Mouse (Mus musculus) megakaryocyte, embryonic 14.5 days (primary cell): Measurements from ENCODE around the gene Apba3. TPM values are rescaled to one million over a fixed set of nuclear protein-coding genes. Genes with fewer than 3 reads are reported as not detected.

ENCODE experiments used
- H3K27me3 ChIP-seq: replicated peaks from 2 replicates; pipeline ENCODE3; 2012; ENCODE audit warnings: inconsistent platforms
- H3K36me3 ChIP-seq: replicated peaks from 2 replicates; pipeline ENCODE3; 2012; ENCODE audit warnings: low read length, inconsistent platforms, mixed read lengths
- H3K4me1 ChIP-seq: 2 replicates; pipeline ENCODE4 v1.6.1; 2012; ENCODE audit warnings: inconsistent platforms
- H3K4me3 ChIP-seq: replicated peaks from 2 replicates; pipeline ENCODE3; 2012; ENCODE audit warnings: moderate library complexity, mild to moderate bottlenecking, inconsistent platforms
- H3K9me3 ChIP-seq: 2 replicates; pipeline ENCODE4 v1.6.1; 2012; ENCODE audit warnings: inconsistent platforms
- FLI1 ChIP-seq: IDR thresholded peaks from 2 replicates; pipeline ENCODE4 v1.6.1; 2012; ENCODE audit warnings: low read length, inconsistent platforms, mixed read lengths
- GATA1 ChIP-seq: IDR thresholded peaks from 3 replicates; pipeline ENCODE4 v1.6.1; 2012; ENCODE audit warnings: mixed read lengths, low read length, inconsistent platforms, borderline replicate concordance
- polyA plus RNA-seq: library from polyadenylated mRNA; stranded (reverse); fragments of >175 nt; gene quantifications from 2 replicates; pipeline ENCODE4 v1.2.3, GENCODE M21; 2012; ENCODE audit warnings: low replicate concordance; ENCODE audit not compliant: insufficient read depth

The Apba3 gene
- polyA plus RNA-seq, 1 experiment, result 93.1 TPM

DNA sequence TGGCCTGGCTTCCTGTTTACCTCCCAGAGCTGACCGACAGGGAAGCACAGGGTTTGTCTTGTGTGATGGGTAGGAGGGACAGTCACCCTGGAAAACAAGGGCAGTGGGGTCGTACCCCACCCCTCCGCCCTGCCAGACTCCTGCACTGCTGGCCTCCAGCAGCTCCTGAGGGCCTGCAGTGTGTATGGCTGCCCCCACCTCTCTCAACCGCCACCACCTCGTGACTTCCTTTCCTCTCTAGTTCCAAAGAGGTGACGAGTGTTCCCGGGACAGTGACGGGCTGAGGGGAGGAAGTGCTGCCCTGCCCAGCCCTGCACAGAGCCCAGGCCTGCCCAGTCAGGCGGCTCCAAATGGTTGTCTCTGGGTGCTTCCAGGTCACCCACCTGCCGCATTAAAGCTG is 31.1 kb downstream of the Apba3 start:
- Histone ChIP-seq H3K36me3 (peaks cover 67% of the 10 kb centered on the region), H3K27me3 (no peaks in the 10 kb centered on the region), H3K4me3 (peak overlapping the region; percentile 90), H3K4me1 (peaks cover 96% of the 10 kb centered on the region), H3K9me3 (no peaks in the 10 kb centered on the region)
- TF ChIP-seq FLI1, result no peak

DNA sequence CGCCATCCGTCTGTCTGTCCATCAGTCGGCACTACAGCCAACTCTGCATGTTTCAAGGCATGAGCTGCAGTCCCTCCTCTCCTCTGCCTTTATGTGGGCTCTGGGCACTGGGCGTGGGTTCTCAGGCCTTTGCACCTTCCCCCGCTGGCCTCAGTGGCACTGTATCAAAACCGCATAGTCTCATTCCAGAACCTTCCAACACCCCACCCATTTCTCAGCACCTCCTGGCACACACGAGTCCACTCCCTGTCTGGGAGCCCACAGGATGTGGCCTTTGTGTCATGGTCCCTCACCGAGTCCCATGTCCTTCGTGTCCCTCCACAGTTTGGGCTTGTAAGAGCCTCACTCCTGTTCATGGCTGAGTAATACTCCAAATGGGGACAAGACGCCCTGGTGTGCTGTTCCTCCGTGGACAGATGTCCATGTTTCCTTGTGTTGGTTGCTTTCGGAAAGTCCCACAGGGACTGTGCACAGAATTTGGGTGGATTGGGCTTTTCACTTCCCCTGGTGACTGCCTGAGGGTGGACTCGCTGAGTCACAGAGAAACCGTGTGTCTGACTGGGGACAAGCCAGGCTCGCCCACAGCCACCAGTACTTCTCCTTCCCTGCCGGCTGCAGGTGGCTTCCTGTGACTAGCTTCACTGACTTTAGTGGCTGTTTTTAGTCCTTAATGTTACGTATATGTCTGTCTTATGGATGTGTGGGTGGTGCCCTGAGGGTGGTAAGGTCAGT is 31.8 kb downstream of the Apba3 start:
- Histone ChIP-seq H3K4me1 (peaks cover 100% of the 10 kb centered on the region), H3K4me3 (peak overlapping the region; percentile 90), H3K9me3 (no peaks in the 10 kb centered on the region), H3K36me3 (peaks cover 67% of the 10 kb centered on the region), H3K27me3 (no peaks in the 10 kb centered on the region)
- TF ChIP-seq GATA1, result no peak
- no peak for TF ChIP-seq FLI1

DNA sequence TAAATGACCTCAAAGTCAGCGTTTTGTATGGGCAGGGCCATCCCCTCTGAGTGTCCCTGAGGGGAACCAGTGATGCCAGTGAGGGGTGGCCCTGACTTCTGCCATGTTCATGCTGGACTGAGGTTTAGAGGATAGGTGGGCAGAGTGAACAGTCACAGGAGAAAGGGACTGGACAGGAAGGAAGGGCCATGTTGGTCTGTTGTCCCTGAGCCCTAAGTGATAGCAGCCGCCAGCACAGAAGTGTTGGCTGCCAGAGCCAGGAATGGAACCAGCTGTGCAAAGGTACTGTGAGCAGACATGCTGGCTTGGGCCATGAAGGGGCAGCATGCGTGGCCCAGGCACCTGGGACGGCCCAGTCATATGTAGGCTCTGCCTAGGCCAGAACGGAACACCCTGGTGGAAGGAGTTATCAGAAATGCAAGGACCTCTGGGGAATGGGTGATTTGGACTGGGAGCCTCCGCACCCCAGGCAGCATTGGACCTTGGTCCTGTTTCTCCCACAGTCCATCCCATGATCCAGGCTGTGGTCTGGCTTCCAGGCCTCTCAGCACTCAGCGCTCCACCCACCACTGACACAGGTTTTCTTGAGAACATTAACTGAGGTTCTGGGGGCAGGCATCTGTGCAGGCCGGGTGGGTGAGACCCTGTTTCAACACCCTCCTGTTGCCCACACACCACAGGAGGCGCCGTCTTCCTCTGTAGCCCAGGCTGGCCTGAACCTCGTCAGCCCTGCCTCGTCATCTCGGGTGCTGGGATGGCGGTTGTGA is 33.0 kb downstream of the Apba3 start:
- TF ChIP-seq FLI1, result no peak
- no peak for TF ChIP-seq GATA1
- Histone ChIP-seq H3K9me3 (no peaks in the 10 kb centered on the region), H3K36me3 (peaks cover 62% of the 10 kb centered on the region), H3K27me3 (no peaks in the 10 kb centered on the region), H3K4me1 (peaks cover 100% of the 10 kb centered on the region), H3K4me3 (peak overlapping the region; percentile 90)

DNA sequence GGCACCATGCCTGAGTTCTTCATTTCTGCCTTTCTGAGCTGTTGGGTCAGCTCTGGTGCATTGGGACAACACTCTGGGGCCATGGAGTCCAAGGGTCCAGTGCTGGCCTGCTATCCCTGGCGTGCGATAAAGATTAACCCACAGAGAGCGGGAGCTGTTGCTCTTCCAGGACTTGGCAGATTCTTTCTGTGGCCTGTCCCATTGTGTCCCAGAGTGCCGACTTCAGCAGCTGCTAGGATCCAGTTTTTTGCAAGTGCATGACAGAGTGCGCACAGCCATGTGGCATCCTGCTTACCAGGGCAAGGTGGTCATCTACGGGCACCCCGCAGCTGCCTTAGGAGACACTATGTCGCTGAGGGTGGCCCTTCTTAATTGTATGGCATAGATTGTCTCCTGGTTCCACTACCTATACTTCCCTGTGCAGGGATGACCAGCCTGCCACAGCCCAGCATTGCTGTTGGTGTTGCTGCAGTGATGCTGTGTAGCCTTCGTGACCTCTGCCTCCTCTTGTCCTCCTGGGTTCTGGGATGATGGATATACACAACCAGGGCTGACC is 33.7 kb downstream of the Apba3 start:
- Histone ChIP-seq H3K9me3 (no peaks in the 10 kb centered on the region), H3K4me1 (peaks cover 100% of the 10 kb centered on the region), H3K4me3 (peak overlapping the region; percentile 90), H3K27me3 (no peaks in the 10 kb centered on the region), H3K36me3 (peaks cover 62% of the 10 kb centered on the region)
- TF ChIP-seq GATA1 (no peak), FLI1 (no peak)

DNA sequence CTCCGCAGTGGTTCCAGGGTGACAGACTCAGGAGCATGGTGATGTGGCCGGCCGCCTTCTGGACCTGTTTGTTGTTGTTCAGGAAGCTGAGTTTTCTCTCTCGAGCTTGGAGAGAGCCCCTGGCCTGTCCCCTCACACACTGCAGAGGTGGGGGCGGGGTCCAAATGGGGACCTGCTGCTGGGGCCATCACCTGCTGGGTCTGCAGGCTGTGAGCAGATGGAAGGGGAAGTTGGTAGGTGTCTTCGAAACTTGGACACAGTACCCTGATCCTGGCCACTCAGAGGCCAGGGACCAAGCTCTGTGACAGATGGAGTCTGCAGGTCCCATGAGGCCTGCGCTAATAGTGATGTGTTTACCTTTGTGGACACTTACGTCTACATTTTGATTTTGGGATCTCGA is 34.6 kb downstream of the Apba3 start:
- H3K4me3 ChIP-seq, result no peak overlapping the region
- H3K4me1 ChIP-seq, result peaks cover 99% of the 10 kb centered on the region
- H3K27me3 ChIP-seq, result no peaks in the 10 kb centered on the region
- no peaks in the 10 kb centered on the region for H3K9me3 ChIP-seq
- no peak for TF ChIP-seq FLI1
- TF ChIP-seq GATA1, result no peak
- H3K36me3 ChIP-seq, result peaks cover 62% of the 10 kb centered on the region

DNA sequence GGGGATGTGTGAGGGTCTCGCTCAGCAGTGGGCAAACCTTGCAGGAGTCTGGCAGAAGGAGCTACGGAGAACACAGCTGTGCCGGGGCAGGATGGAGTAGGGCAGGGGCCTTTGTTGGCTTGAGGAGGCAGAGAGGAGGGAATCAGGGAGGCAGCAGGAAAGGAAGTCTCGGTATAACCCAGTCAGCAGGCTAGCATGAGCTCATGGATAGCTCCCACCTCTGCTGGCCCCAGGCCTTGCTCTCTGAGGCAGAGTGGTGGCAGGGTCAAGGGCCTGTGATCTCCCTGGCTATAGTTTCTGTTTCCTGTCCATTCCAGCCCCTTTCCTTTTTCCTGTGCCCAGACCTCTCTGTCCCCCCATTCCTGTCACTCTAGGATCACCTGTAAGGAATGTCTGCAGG is 35.5 kb downstream of the Apba3 start:
- TF ChIP-seq FLI1 (no peak), GATA1 (no peak)
- peak overlapping the region; percentile 93 for H3K4me3 ChIP-seq
- H3K4me1 ChIP-seq, result peaks cover 96% of the 10 kb centered on the region
- peaks cover 66% of the 10 kb centered on the region for H3K36me3 ChIP-seq
- H3K27me3 ChIP-seq, result no peaks in the 10 kb centered on the region
- H3K9me3 ChIP-seq, result no peaks in the 10 kb centered on the region

DNA sequence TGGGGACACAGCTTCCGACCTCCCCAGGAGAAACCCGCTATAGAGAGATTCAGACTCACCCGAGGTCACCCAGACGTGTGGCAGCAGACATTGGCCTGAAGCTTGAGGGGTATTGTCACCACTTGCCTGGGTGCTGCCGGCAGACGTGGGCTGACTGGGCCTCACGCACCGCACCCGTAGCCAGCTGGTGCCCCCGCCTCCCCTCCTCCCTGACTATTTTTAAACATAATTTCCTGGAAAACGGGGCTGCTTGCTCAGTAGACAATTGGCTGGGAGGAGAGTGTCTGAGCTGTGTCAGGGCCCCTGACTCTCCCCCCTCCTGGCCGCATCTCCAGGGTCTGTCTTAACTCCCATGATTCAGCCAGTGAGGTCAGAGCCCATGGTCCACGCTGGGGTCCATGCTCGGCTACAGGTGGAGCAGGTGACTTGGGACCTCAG is 36.0 kb downstream of the Apba3 start:
- H3K36me3 ChIP-seq, result peaks cover 71% of the 10 kb centered on the region

DNA sequence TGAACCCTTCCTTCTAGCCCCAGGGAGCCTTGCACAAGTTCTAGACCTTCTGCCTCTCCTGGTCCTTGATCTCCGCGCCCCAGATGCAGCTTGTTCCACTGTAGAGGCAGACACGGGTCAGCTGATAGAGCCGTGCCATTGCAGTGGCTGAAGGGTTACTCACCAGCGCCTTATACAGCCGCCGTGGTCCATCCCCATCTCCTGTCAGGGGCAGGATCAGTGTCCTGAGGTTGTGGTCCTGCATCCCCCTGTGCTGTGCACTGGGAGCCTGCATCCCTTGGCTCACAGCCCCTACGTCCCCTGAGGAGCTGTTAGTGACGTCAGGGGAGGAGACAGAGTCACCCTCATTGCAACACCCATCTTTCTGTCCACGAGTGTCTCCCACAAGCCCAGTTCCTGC is 36.5 kb downstream of the Apba3 start:
- Histone ChIP-seq H3K4me1 (peaks cover 91% of the 10 kb centered on the region), H3K27me3 (no peaks in the 10 kb centered on the region), H3K9me3 (no peaks in the 10 kb centered on the region), H3K36me3 (peaks cover 75% of the 10 kb centered on the region), H3K4me3 (peak overlapping the region; percentile 93)
- TF ChIP-seq GATA1 (no peak), FLI1 (no peak)

More for the DNA sequence above, 36.0 kb downstream of the Apba3 start:
- peak overlapping the region; percentile 93 for H3K4me3 ChIP-seq
- no peaks in the 10 kb centered on the region for H3K27me3 ChIP-seq
- TF ChIP-seq FLI1, result no peak
- no peak for TF ChIP-seq GATA1
- no peaks in the 10 kb centered on the region for H3K9me3 ChIP-seq
- H3K4me1 ChIP-seq, result peaks cover 95% of the 10 kb centered on the region

DNA sequence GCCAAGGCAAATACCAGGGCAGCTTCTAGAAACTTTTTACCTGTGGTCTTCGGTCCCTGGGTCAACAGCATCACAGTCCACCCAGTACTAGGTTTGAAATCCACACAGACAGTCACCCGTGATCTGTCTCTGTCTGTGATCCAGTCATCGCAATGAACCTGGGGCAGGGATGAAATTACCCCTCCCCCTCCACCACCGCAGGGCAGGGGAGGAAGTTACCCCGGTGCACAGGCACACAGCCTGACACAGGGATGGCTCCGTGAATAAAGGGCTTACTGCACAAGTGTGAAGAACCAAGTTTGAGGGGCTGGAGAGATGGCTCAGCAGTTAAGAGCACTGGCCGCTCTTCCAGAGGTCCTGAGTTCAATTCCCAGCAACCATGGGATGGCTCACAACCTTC is 37.0 kb downstream of the Apba3 start:
- Histone ChIP-seq H3K4me3 (peak overlapping the region; percentile 93), H3K9me3 (no peaks in the 10 kb centered on the region), H3K36me3 (peaks cover 75% of the 10 kb centered on the region), H3K27me3 (no peaks in the 10 kb centered on the region), H3K4me1 (peaks cover 87% of the 10 kb centered on the region)
- TF ChIP-seq FLI1, result no peak
- no peak for TF ChIP-seq GATA1

DNA sequence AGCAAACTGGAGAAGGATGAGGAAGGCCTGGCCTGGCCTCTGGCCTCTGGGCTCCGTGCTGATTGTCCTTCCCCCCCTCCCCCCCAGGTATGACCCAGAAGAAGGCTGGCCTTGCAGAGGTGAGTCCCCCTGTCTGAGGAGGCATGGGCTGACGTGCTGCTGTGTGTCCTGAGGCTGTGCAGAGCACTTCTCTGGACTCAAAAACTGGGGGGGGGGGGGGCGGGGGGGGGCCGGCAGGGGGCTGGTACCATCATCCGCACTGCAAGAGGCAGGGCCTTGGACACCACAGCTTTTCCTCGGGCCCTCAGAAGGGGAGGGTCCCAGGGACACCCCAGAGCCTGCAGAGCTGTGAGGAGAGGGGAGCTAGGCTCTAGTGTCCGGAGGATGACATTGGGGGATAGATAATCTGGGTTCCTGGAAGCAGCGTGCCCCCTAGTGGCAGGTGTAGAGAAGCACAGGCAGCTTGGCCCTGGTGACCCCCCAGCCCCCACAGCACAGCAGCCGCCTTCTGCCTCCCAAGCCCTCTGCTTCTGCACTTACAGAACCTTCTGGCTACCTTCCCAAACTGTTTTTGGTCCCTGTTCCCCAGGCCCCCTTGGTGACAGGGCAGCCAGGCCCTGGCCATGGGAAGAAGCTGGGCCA is 38.0 kb downstream of the Apba3 start:
- Histone ChIP-seq H3K36me3 (peaks cover 76% of the 10 kb centered on the region), H3K27me3 (no peaks in the 10 kb centered on the region), H3K4me1 (peaks cover 87% of the 10 kb centered on the region)

More for the DNA sequence above, 38.0 kb downstream of the Apba3 start:
- TF ChIP-seq GATA1 (no peak), FLI1 (no peak)
- Histone ChIP-seq H3K9me3 (no peaks in the 10 kb centered on the region), H3K4me3 (peak overlapping the region; percentile 67)
